Mouse (Mus musculus) neural tube, embryonic 10.5 days (tissue): ENCODE measurements at regions not wholly inside any gene's neighbourhood (a gene's known extent, or its start where the extent isn't known, plus 50 kb on each side); places are given as distances from the start of the nearest gene placed in this dataset.

ENCODE experiments used
- DNase-seq: peaks from one replicate; pipeline ENCODE4 v3.0.0-alpha.2; 2017; ENCODE audit warnings: low spot score; ENCODE audit errors: extremely low spot score

DNA sequence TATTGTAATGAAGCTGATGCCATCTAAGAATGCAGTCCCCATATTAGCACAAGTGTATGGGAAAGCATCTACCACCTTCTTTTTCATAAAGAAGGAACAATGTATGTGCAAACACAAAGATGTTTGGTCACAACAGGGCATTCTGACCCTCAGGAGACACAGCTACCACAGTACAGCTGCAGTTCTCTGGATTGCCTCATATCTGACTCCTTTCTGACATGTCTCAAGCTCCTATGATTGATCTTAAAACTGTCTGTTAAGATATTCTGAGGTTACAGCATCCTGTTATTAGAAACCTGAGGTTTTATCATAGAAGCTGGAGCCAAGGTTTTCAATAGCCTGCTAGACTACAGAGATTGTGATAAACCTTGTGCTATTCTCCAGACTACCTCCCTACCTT lies 813.0 kb downstream of the Ryr2 start:
- no peak for DNase-seq

DNA sequence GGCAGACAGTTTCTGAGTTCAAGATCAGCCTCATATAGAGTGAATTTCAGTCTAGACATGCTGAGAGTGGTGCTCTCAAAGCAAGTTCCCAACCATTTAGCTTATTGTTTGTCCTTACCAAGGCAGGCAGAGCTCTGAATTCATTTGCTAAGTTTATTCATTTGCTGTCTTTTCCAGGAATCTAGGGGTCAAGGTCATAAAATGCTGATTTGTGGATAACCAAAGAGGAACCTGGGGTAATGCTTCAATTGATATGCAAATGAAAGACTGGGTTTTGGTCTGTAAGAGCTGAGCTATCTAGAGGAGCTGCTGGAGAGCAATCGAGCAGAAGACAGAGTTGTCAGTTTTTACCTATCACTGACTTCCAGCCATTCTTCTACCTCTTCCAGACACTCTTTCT lies 832.8 kb downstream of the Ryr2 start:
- no peak for DNase-seq

DNA sequence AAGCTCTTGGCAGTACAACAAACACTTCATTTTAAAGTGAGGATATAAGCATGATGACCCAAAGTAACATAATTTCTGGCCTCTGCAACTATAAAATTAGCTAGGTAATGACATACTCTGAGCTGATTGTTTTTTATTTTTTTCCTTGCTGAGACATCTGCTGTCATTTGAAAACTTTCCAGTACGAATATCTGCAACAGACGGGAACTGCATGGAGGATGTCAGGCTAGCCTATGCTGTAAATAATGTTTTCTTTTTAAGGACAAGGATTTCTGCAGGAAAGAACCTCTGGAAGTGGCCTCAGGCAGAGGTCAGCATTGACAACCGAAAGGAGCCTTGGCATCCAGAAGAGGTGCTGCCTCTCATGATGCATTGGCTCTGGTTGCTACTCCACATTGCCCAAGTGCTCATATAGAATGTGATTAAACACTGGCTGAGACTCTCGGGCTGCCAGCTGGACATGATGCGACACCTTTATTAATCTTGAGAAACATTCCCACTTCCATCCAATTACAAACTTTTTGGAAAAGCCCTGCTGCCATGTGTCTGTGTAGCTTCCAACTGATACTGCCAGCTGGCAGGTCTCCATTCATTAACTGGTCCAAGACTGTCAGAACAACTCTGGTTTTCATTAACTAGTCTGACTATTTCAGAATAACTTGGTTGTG lies 837.9 kb downstream of the Ryr2 start:
- DNase-seq: no peak

- no peak for DNase-seq
These were observed 859.2 kb downstream of the Ryr2 start for GRCm38 (mm10) chr13:11247541-11247940.

DNA sequence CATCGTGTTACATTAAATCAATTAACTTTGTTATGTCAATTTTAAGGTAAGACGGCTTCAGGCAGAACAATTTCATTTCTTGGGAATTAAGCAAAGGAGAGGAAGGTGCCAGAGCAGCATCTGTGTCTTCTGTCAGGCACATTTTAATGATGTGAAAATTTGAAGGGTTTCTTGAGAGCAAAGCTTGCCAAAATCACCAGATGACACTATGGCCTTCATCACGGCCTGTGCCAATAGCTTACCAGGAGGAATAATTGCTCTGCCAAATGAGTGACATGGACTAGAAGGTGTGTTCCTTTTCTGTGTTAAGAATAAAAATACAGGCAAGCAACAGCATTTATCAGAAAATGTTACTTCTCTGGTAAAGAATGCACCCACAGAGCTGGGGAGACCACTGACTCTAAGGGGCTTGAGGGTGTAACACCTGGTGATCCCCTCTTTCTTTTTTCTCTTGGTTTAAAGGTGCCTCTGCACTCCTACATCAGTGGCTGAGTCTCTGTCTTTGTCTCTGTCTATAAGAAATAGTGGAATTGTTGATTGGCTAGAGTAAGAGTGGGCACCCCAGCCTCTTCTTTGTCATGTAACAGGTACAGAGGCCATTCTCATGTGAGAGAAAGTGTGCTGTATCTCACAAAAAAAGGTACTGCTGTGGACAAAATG lies 856.2 kb upstream of the Chrm3 start:
- no peak for DNase-seq

GRCm38 (mm10) chr13:11210109-11210508 lies 849.5 kb upstream of the Chrm3 start:
- no peak for DNase-seq

DNA sequence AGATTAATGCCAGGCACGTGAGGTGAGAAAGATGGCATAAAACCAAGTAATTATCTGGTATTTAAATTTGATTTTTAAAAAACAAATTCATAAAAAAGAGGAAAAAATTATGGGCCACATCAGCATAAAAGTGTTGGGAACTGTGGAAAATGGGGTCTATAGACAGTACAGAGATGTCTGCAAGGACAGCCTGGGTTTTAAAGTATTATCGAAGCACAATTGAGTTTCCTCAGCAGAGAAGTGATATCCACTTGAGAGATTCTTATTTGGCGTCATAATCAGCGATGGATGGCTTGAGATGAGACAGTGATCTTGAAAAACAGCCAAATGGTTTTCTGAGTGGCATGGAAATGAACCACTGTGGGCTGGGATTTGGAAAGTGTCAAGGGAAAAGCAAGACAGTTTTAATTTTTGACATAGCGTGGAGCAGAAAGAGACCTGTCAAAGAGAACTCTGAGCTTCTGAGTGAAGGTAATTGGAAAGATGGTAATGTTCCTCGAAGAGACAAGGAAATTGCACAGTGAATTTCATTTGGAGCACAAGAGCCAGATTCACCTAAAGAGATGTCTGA lies 844.7 kb upstream of the Chrm3 start:
- DNase-seq: no peak

- DNase-seq: no peak
These were observed 841.3 kb upstream of the Chrm3 start for GRCm38 (mm10) chr13:11201978-11202377.

- no peak for DNase-seq
These were observed 831.8 kb upstream of the Chrm3 start for GRCm38 (mm10) chr13:11192471-11192870.

GRCm38 (mm10) chr13:11181191-11181590 lies 820.5 kb upstream of the Chrm3 start:
- no peak for DNase-seq

DNA sequence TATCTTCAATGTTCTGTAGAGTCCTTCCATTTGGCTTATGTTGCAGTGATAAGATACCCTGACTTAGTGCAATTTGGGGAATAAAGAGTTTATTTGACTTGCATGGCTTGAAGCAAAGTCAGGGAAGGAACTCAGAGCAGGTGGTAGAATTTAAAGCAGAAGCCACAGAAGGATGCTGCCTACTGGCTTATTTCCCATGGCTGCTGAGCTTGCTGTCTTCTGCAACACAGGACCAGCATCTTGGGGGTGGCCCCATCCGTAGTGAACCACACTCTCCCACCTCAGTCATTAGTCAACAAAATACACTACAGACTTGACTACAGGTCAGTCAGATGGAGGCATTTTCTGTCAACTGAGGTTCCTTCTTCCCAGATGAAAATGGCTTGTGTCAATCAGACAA lies 819.7 kb upstream of the Chrm3 start:
- DNase-seq: no peak

DNA sequence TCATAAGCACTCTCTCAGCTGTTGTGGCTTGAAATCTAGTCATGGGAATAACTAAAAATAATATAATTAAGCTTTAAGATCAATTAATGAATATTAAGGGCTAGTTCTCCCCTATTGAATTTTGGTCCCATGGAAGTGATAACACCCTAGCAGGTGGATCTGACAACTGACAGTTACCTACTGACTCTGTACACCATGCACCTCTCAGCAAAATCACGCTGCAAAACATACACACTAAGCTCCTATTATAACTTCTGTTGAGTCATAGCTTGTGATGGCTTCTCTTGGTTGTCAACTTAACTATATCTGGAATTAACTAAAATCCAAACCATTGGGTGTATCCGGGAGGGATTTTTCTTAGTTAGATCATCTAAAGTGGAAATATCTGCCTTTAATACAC lies 817.9 kb upstream of the Chrm3 start:
- DNase-seq: no peak

GRCm38 (mm10) chr13:11177642-11178420 lies 817.2 kb upstream of the Chrm3 start:
- DNase-seq: no peak

DNA sequence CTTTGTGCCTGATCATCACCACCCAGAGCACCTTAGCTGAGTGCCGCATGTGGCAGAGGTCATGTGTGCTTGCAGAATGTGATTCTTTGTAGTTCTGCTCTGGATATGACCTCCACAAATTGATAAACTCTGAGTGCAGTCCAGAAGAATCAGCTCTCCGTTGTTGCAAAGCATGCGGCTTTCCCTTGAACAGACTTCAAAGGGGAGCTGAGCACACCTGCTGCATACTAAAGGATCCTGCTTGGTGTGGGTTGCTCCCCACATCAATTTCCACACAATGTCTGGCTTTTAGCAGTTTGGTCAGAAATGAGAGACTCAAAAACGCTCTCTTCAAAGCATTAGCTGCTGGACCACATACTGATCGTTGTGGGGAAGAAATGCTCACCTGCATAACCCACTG lies 806.5 kb upstream of the Chrm3 start:
- no peak for DNase-seq

DNA sequence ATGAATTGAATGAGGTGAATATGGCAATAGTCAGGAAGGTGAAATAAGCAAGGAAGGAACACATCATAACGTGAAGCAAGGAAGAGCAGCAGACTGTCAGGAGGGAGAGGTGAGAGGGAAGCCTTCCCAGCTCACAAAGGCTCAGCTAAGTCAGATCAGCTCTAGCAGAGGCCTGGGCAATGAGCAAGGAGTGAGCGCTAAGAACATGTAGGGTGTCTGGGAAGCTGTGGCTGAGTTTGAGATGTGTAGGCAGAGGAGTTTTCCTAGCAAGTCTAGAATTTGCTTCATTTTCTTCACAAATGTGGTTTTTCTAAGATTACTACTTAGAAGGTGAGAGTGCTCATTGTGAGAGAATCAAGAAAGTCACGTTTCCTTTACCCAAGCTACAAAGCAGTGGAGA lies 803.5 kb upstream of the Chrm3 start:
- no peak for DNase-seq

DNA sequence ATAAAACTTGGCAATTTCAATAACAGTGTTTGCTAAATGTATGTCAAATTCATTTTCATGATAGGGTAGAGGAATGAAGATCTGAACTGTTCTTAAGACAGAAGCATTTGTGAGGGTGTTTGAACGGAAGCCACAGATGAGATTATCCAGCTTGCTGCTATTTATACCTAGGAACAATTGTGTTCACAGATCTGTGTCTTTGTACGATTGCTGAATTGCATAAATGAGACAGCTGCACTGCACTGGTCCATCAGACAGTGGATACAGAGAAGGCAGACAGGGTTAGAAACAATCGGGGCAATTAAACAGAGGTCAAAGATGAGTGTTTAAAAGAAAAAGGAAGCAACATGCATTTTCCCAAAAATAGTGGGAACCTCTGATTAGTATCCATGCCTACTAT lies 786.6 kb upstream of the Chrm3 start:
- DNase-seq: no peak

GRCm38 (mm10) chr13:11107693-11108092 lies 747.0 kb upstream of the Chrm3 start:
- DNase-seq: no peak

DNA sequence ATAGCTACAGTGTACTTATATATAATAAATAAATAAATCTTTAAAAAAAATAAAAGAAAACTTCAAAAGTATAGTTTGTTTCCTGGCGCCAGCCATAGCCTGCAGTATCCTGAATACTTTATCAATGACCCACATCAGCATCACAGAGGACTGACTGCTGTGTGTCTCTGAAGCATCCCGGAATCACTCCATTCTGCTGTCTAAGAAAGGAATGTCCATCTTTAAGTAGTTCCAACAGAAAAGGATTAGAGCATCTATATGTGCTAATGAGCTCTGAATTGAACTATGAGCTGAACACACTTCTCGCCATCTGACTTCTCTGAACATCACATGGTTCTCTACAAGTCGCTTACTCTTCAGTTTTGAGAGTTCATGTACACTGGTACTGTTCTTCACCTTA lies 745.8 kb upstream of the Chrm3 start:
- DNase-seq: no peak

- no peak for DNase-seq
These were observed 744.9 kb upstream of the Chrm3 start for GRCm38 (mm10) chr13:11105571-11105970.

GRCm38 (mm10) chr13:11099586-11099950 lies 738.9 kb upstream of the Chrm3 start:
- DNase-seq: peak; percentile 30

GRCm38 (mm10) chr13:11098899-11099585 lies 738.4 kb upstream of the Chrm3 start:
- DNase-seq: peak; percentile 70

GRCm38 (mm10) chr13:11092911-11093310 lies 732.3 kb upstream of the Chrm3 start:
- no peak for DNase-seq
